In genomic region chr2:180890422-180891074, GRCm38 (mm10) we compare ENCODE assay signal across 10 mouse cellular contexts. TPM values are rescaled to one million over a fixed set of nuclear protein-coding genes. Genes with fewer than 3 reads are reported as not detected.
DNase-seq lines count a peak whose midpoint lies in the region; ATAC-seq lines count a peak whose summit lies in the region.
"Had no signal": no experiment of that assay in that cellular context is flagged by ENCODE, and none has a peak within 500 bp of the region (broad histone marks: within the 10 kb centered on the region; RNA-seq: fewer than 3 reads in every experiment).

No protein-coding gene starts in this region.

- DNase-seq in kidney, adult 8-10 months: no peak
- peak; percentile 68 for DNase-seq in cerebellum, adult 9-10 months
- peak; percentile 61 for DNase-seq in neural tube, embryonic 10.5 days (ENCODE audit: extremely low spot score, low spot score)
- DNase-seq in ovary, postnatal 14 days (ENCODE audit: low spot score): no peak
- DNase-seq in heart, postnatal 14 days: no peak

- H3K27ac ChIP-seq in kidney, embryonic 14.5 days (ENCODE audit: low read depth, low read length): no peak overlapping the region
- H3K27ac ChIP-seq in forebrain, embryonic 16.5 days (ENCODE audit: low read length): peak overlapping the region; percentile 98
- H3K27ac ChIP-seq: liver, embryonic 15.5 days had no signal

- no peak; the same call in 1 of the 2 replicates for ATAC-seq in kidney, embryonic 14.5 days (ENCODE audit: low FRiP score, low TSS enrichment)
- ATAC-seq in forebrain, embryonic 16.5 days: no peak
- ATAC-seq in megakaryocyte, adult 5-6 weeks (ENCODE audit: poor library complexity, severe bottlenecking): no peak

- peaks cover 27% of the 10 kb centered on the region for H3K4me1 ChIP-seq in kidney, embryonic 14.5 days (ENCODE audit: control insufficient read depth, insufficient read depth, low read length)
- peaks cover 34% of the 10 kb centered on the region for H3K4me1 ChIP-seq in forebrain, embryonic 16.5 days (replicated peaks; ENCODE audit: control insufficient read depth, insufficient read depth, low read length)

- H3K36me3 ChIP-seq in kidney, embryonic 14.5 days (ENCODE audit: control insufficient read depth, insufficient read depth, low read length): no peaks in the 10 kb centered on the region
- no peaks in the 10 kb centered on the region for H3K36me3 ChIP-seq in forebrain, embryonic 16.5 days (ENCODE audit: control insufficient read depth, insufficient read depth)
- H3K36me3 ChIP-seq: liver, embryonic 15.5 days had no signal

- H3K27me3 ChIP-seq in kidney, embryonic 14.5 days (ENCODE audit: control insufficient read depth, insufficient read depth, low read length): peaks cover 81% of the 10 kb centered on the region
- peaks cover 6% of the 10 kb centered on the region; the same call in 1 of the 2 replicates for H3K27me3 ChIP-seq in forebrain, embryonic 16.5 days (replicated peaks; ENCODE audit: control insufficient read depth, insufficient read depth, low read length)

- intact Hi-C loops in heart, postnatal 14 days (cut with DNase I): no loop called here

- peak overlapping the region; percentile 9 for H3K4me3 ChIP-seq in kidney, embryonic 14.5 days (ENCODE audit: low read length)
- peak overlapping the region; percentile 79 for H3K4me3 ChIP-seq in forebrain, embryonic 16.5 days (replicated peaks; ENCODE audit: low read length)
- H3K4me3 ChIP-seq: liver, embryonic 15.5 days had no signal

- H3K4me2 ChIP-seq in kidney, embryonic 14.5 days (replicated peaks; ENCODE audit: low read depth, low read length): peak overlapping the region; percentile 33
- peak overlapping the region; percentile 49 for H3K4me2 ChIP-seq in forebrain, embryonic 16.5 days (ENCODE audit: low read length)
- H3K4me2 ChIP-seq: liver, embryonic 15.5 days had no signal

- WGBS in kidney, embryonic 14.5 days: 2% methylated on average over 29 of the region's 29 CpGs
- 5% methylated on average over 29 of the region's 29 CpGs for WGBS in forebrain, embryonic 16.5 days

- no peak overlapping the region for H3K9ac ChIP-seq in kidney, embryonic 14.5 days (ENCODE audit: low read depth, low read length)
- peak overlapping the region; percentile 96 for H3K9ac ChIP-seq in forebrain, embryonic 16.5 days (replicated peaks; ENCODE audit: low read depth, low read length)
- H3K9ac ChIP-seq: liver, embryonic 15.5 days had no signal

- no peaks in the 10 kb centered on the region for H3K9me3 ChIP-seq in kidney, embryonic 14.5 days (ENCODE audit: control insufficient read depth, low read length)
- no peaks in the 10 kb centered on the region for H3K9me3 ChIP-seq in forebrain, embryonic 16.5 days (ENCODE audit: control insufficient read depth, low read length)
- H3K9me3 ChIP-seq: liver, embryonic 15.5 days had no signal

RNA-seq across cellular contexts. Expression of gene Ythdf1, which starts 30.2 kb away (rescaled TPM):
- 48.7 and 75.4 TPM in 2 replicates for polyA plus RNA-seq in kidney, embryonic 14.5 days (2014; fragmentation: Nextera tagmentation; extraction: Ambion mirVana)
- polyA plus RNA-seq in forebrain, embryonic 16.5 days (2015; fragmentation: Nextera tagmentation; extraction: Ambion mirVana): 44.9 and 50.1 TPM in 2 replicates
- 54.2 and 55.4 TPM in 2 replicates for total RNA-seq in megakaryocyte, adult 5-6 weeks (2015)
- total RNA-seq in megakaryocyte, adult 5-6 weeks (2017): 24.1 and 26.0 TPM in 2 replicates
- 10 to 100 TPM; 43.1 to 43.9 TPM for total RNA-seq in heart, postnatal 14 days (2021)

RNA-seq across cellular contexts. Expression of gene Birc7, which starts 38.3 kb away (rescaled TPM):
- not detected in 2 replicates for polyA plus RNA-seq in kidney, embryonic 14.5 days (2014; fragmentation: Nextera tagmentation; extraction: Ambion mirVana)
- not detected in 2 replicates for polyA plus RNA-seq in forebrain, embryonic 16.5 days (2015; fragmentation: Nextera tagmentation; extraction: Ambion mirVana)
- not detected in 2 replicates for total RNA-seq in megakaryocyte, adult 5-6 weeks (2015)
- not detected in 2 replicates for total RNA-seq in megakaryocyte, adult 5-6 weeks (2017)
- not detected for total RNA-seq in heart, postnatal 14 days (2021)
- total RNA-seq: MEL had no signal
- polyA plus RNA-seq: liver, embryonic 15.5 days had no signal

Comparison
In these comparisons a context has a peak if more than half of its experiments do, and no peak if none do; other contexts are left out.
1. DNase-seq: peak in cerebellum, adult 9-10 months (single experiment) and neural tube, embryonic 10.5 days (single experiment); none in kidney, adult 8-10 months (0 of 2), ovary, postnatal 14 days (single experiment) and heart, postnatal 14 days (0 of 2).